Mouse (Mus musculus): ENCODE results near the gene Nat8f5. TPM values are rescaled to one million over a fixed set of nuclear protein-coding genes. Genes with fewer than 3 reads are reported as not detected.
"Not testable (repeated sequence)": the region's sequence is repeated elsewhere in the genome, so short reads cannot be mapped to it uniquely, and the experiment has no call there.

The Nat8f5 gene
- polyA plus RNA-seq, 1 experiment, result 7.3 TPM

GRCm38 (mm10) chr6:85825886-85826285 is 5.1 kb upstream of the Nat8f5 start:
- H3K27me3 ChIP-seq (ENCODE audit: control insufficient read depth, insufficient read depth, low read length), result no peaks in the 10 kb centered on the region
- no peaks in the 10 kb centered on the region for H3K4me1 ChIP-seq (ENCODE audit: control insufficient read depth, insufficient read depth, low read length)
- no peak overlapping the region for H3K4me3 ChIP-seq (replicated peaks; ENCODE audit: insufficient read depth, low read depth, low read length)
- DNase-seq, result no peak
- WGBS, result 93% methylated on average over 2 of the region's 2 CpGs
- no peak for TF ChIP-seq POLR2A (IDR thresholded peaks at IDR 0.05; ENCODE audit: borderline replicate concordance, insufficient read depth, low read length)
- TF ChIP-seq CTCF (IDR thresholded peaks at IDR 0.05; ENCODE audit: borderline replicate concordance, insufficient read depth, low read depth, low read length), result no peak
- no peak overlapping the region for H3K27ac ChIP-seq (ENCODE audit: insufficient read depth, low read length)

GRCm38 (mm10) chr6:85823382-85824090 is 2.8 kb upstream of the Nat8f5 start:
- 85% methylated on average over 1 of the region's 1 CpGs for WGBS
- H3K27me3 ChIP-seq (ENCODE audit: control insufficient read depth, insufficient read depth, low read length), result no peaks in the 10 kb centered on the region
- no peak overlapping the region for H3K27ac ChIP-seq (ENCODE audit: insufficient read depth, low read length)
- no peak overlapping the region for H3K4me3 ChIP-seq (replicated peaks; ENCODE audit: insufficient read depth, low read depth, low read length)
- no peak for TF ChIP-seq POLR2A (IDR thresholded peaks at IDR 0.05; ENCODE audit: borderline replicate concordance, insufficient read depth, low read length)
- no peak for TF ChIP-seq CTCF (IDR thresholded peaks at IDR 0.05; ENCODE audit: borderline replicate concordance, insufficient read depth, low read depth, low read length)
- no peak for DNase-seq
- H3K4me1 ChIP-seq (ENCODE audit: control insufficient read depth, insufficient read depth, low read length), result no peaks in the 10 kb centered on the region

GRCm38 (mm10) chr6:85822286-85822685 is 1.5 kb upstream of the Nat8f5 start:
- Histone ChIP-seq H3K27me3 (ENCODE audit: control insufficient read depth, insufficient read depth, low read length) (no peaks in the 10 kb centered on the region), H3K4me1 (ENCODE audit: control insufficient read depth, insufficient read depth, low read length) (no peaks in the 10 kb centered on the region), H3K27ac (ENCODE audit: insufficient read depth, low read length) (no peak overlapping the region), H3K4me3 (replicated peaks; ENCODE audit: insufficient read depth, low read depth, low read length) (no peak overlapping the region)
- DNase-seq, result no peak
- 81% methylated on average over 4 of the region's 4 CpGs for WGBS
- TF ChIP-seq POLR2A (IDR thresholded peaks at IDR 0.05; ENCODE audit: borderline replicate concordance, insufficient read depth, low read length) (no peak), CTCF (IDR thresholded peaks at IDR 0.05; ENCODE audit: borderline replicate concordance, insufficient read depth, low read depth, low read length) (no peak)

- TF ChIP-seq CTCF (IDR thresholded peaks at IDR 0.05; ENCODE audit: borderline replicate concordance, insufficient read depth, low read depth, low read length), result no peak
- TF ChIP-seq POLR2A (IDR thresholded peaks at IDR 0.05; ENCODE audit: borderline replicate concordance, insufficient read depth, low read length), result no peak
- Histone ChIP-seq H3K4me1 (ENCODE audit: control insufficient read depth, insufficient read depth, low read length) (no peaks in the 10 kb centered on the region), H3K27ac (ENCODE audit: insufficient read depth, low read length) (no peak overlapping the region), H3K27me3 (ENCODE audit: control insufficient read depth, insufficient read depth, low read length) (no peaks in the 10 kb centered on the region), H3K4me3 (replicated peaks; ENCODE audit: insufficient read depth, low read depth, low read length) (no peak overlapping the region)
- no peak for DNase-seq
- WGBS, result 15% methylated on average over 1 of the region's 1 CpGs
These were observed 2.4 kb downstream of the Nat8f5 start for GRCm38 (mm10) chr6:85818338-85818737.

- 85% methylated on average over 2 of the region's 2 CpGs for WGBS
- Histone ChIP-seq H3K27ac (ENCODE audit: insufficient read depth, low read length) (no peak overlapping the region), H3K4me1 (ENCODE audit: control insufficient read depth, insufficient read depth, low read length) (0 out of 2 replicates have a peak, but pooled peaks cover 3% of the 10 kb centered on the region), H3K4me3 (replicated peaks; ENCODE audit: insufficient read depth, low read depth, low read length) (no peak overlapping the region), H3K27me3 (ENCODE audit: control insufficient read depth, insufficient read depth, low read length) (no peaks in the 10 kb centered on the region; the same call in 1 of the 2 replicates)
- TF ChIP-seq CTCF (IDR thresholded peaks at IDR 0.05; ENCODE audit: borderline replicate concordance, insufficient read depth, low read depth, low read length), result no peak
- no peak for TF ChIP-seq POLR2A (IDR thresholded peaks at IDR 0.05; ENCODE audit: borderline replicate concordance, insufficient read depth, low read length)
- DNase-seq, result no peak
These were observed 7.4 kb downstream of the Nat8f5 start for GRCm38 (mm10) chr6:85813339-85813738.

DNA sequence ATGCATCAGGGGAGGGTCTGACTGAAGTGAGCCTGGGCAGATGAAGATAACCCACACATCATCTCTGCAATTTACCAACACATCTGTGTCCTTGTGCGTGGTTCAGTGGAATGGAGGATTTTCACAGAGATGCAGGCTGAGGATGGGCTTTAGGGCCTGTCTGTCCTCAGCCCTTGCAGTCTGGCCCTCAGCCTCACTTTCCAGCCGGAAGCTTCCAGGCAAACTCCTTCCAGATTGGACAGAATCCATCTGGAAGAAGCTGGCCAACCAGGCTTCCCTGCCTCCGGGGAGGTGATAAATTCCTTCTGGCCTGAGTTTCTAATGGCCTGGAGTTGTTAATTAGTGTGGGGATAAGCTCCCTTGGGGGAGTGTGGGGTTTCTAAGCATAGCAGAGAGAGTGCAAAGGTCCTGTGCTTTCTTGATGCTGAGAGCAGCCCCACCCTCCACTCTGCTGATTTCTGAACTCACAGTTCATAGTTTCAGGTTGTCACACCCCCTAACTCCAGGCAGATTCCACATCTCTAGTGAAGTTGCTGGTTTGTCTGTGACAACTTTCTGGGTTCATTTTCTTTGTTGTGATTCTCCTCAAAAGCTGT is 9.7 kb downstream of the Nat8f5 start:
- 36% methylated on average over 3 of the region's 3 CpGs for WGBS
- not testable (repeated sequence) for H3K4me1 ChIP-seq (ENCODE audit: control insufficient read depth, insufficient read depth, low read length); H3K27ac ChIP-seq (ENCODE audit: insufficient read depth, low read length); H3K27me3 ChIP-seq (ENCODE audit: control insufficient read depth, insufficient read depth, low read length); H3K4me3 ChIP-seq (replicated peaks; ENCODE audit: insufficient read depth, low read depth, low read length)
- DNase-seq, result peak in 1 of 2 experiments; percentile 15

DNA sequence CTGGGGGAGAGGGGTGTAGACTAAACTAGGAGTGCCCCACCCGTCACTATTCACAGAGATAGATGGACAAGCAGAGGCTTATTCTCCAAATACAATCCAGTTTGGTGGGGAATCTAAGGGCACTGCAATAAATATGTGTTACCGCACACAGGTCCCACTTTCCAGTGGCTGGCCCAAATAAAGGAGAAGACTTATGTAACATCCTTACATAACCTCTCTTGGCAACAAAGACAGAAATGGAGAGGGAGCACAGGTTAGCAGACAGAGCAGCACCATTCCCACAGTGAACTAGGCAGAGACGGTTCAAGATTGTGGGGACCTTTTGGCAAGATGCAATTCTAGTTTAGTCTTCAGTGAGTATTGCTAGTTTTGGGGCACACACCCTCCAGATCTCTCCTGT is 10.3 kb downstream of the Nat8f5 start:
- 53% methylated on average over 3 of the region's 3 CpGs for WGBS

GRCm38 (mm10) chr6:85809784-85810183 is 11.0 kb downstream of the Nat8f5 start:
- WGBS, result 96% methylated on average over 2 of the region's 3 CpGs
- H3K4me1 ChIP-seq (ENCODE audit: control insufficient read depth, insufficient read depth, low read length); H3K4me3 ChIP-seq (replicated peaks; ENCODE audit: insufficient read depth, low read depth, low read length); DNase-seq; H3K27ac ChIP-seq (ENCODE audit: insufficient read depth, low read length); H3K27me3 ChIP-seq (ENCODE audit: control insufficient read depth, insufficient read depth, low read length): not testable (repeated sequence)

More for the DNA sequence above, 10.3 kb downstream of the Nat8f5 start:
- DNase-seq; H3K27ac ChIP-seq (ENCODE audit: insufficient read depth, low read length); H3K4me1 ChIP-seq (ENCODE audit: control insufficient read depth, insufficient read depth, low read length); H3K27me3 ChIP-seq (ENCODE audit: control insufficient read depth, insufficient read depth, low read length); H3K4me3 ChIP-seq (replicated peaks; ENCODE audit: insufficient read depth, low read depth, low read length): not testable (repeated sequence)

GRCm38 (mm10) chr6:85803180-85803579 is 17.6 kb downstream of the Nat8f5 start:
- not testable (repeated sequence) for H3K4me3 ChIP-seq (replicated peaks; ENCODE audit: insufficient read depth, low read depth, low read length); DNase-seq; H3K27ac ChIP-seq (ENCODE audit: insufficient read depth, low read length); H3K4me1 ChIP-seq (ENCODE audit: control insufficient read depth, insufficient read depth, low read length); H3K27me3 ChIP-seq (ENCODE audit: control insufficient read depth, insufficient read depth, low read length)
- 38% methylated on average over 5 of the region's 5 CpGs for WGBS
